Mouse (Mus musculus): ENCODE measurements at regions not wholly inside any gene's neighbourhood (a gene's known extent, or its start where the extent isn't known, plus 50 kb on each side); places are given as distances from the start of the nearest gene placed in this dataset.

DNA sequence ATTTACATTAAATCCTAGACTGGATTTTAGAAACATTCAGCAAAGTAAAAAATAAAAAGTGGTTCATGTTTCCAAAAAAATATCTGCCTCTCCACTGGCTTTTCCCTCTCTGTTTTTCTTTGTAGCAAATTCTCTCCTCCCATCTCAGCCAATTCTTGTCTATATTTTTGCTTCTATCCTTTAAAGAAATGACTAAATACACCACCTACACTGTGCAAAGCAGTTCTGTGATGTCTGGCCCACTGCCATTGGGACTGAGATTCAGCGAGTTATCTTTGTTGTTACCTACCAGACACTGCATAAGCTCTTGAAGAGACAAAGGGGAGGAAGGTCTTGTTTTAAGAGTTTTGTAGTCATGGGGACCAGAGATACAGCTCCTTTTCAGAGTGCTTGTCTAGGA, 835.8 kb upstream of the Klhl29 start:
- ATAC-seq (ENCODE audit: insufficient number of reproducible peaks, insufficient read depth, low FRiP score, low TSS enrichment, low read depth): no peak
- H3K4me3 ChIP-seq (replicated peaks): no peak overlapping the region
- H3K9ac ChIP-seq (replicated peaks): no peak overlapping the region
- H3K9me3 ChIP-seq: no peaks in the 10 kb centered on the region
- H3K4me2 ChIP-seq: no peak overlapping the region
- no peaks in the 10 kb centered on the region for H3K27me3 ChIP-seq
- no peak overlapping the region for H3K27ac ChIP-seq
- 88% methylated on average over 1 of the region's 1 CpGs for WGBS
- H3K36me3 ChIP-seq: no peaks in the 10 kb centered on the region
- H3K4me1 ChIP-seq (replicated peaks): no peaks in the 10 kb centered on the region

DNA sequence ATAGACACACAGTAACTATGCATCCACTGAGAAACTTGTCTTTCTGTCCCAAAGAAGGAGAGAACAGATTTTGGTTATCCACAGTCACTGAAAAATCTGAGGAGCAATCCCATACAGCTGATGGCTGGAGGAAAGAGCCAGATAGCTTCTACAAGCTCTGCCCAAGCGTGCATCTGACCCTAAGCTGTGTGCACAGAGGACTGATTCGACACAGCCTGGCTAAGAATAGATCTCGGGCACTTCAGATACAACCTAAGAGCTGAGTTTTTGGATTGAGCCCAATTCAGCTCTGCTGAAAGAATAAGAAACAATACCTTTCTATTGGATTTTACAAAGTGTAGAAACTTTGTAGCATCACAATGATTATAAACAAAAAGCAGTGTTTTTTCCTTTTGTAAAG, 813.8 kb upstream of the Klhl29 start:
- Histone ChIP-seq H3K36me3 (no peaks in the 10 kb centered on the region), H3K27me3 (no peaks in the 10 kb centered on the region), H3K4me1 (replicated peaks) (no peaks in the 10 kb centered on the region), H3K4me2 (no peak overlapping the region), H3K27ac (no peak overlapping the region), H3K9me3 (no peaks in the 10 kb centered on the region), H3K4me3 (replicated peaks) (no peak overlapping the region), H3K9ac (replicated peaks) (no peak overlapping the region)
- ATAC-seq (ENCODE audit: insufficient number of reproducible peaks, insufficient read depth, low FRiP score, low TSS enrichment, low read depth): no peak
- 87% methylated on average over 3 of the region's 3 CpGs for WGBS

DNA sequence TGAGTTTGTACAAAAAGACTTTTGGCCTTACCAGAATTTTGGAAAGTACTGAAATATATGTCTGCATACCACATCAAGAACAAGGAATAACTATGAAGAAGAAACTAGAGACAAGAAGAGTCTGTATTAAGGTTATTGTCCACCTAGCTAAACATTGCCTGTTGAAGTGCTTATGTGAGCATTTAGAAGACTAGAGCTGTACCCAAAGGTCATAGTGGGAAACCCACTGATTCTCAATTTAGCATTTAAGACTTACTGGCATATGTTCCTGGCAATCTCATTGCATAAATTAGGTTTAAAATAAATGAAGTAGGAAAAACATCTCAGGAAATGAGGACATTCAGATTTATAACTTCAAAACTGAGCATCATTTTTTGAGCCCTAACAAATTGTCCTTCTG, 793.3 kb upstream of the Klhl29 start:
- Histone ChIP-seq H3K9ac (replicated peaks) (no peak overlapping the region), H3K27ac (no peak overlapping the region), H3K4me3 (replicated peaks) (no peak overlapping the region), H3K36me3 (no peaks in the 10 kb centered on the region), H3K9me3 (no peaks in the 10 kb centered on the region), H3K4me1 (replicated peaks) (no peaks in the 10 kb centered on the region), H3K27me3 (no peaks in the 10 kb centered on the region), H3K4me2 (no peak overlapping the region)
- ATAC-seq (ENCODE audit: insufficient number of reproducible peaks, insufficient read depth, low FRiP score, low TSS enrichment, low read depth): no peak

DNA sequence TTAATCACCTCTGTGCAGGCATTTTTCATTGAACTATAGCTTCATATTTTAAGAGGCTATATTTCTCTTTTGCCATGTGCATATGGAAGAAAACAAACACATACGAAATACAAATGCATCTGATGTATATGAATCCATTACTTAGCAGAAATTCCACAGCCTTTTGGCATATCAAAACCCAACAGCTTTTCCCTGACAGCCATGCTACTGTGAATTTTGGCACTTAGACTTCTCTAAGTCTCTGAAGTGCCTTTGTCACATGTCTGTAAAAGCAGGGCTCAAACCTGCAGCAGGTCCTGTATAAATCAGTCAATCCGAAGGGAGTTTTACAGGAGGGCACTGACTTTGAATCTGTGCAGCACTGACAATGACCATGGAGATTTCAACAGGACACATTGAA, 778.8 kb upstream of the Klhl29 start:
- Histone ChIP-seq H3K27me3 (no peaks in the 10 kb centered on the region), H3K36me3 (no peaks in the 10 kb centered on the region), H3K4me3 (replicated peaks) (no peak overlapping the region), H3K9me3 (no peaks in the 10 kb centered on the region), H3K9ac (replicated peaks) (no peak overlapping the region), H3K4me2 (no peak overlapping the region), H3K27ac (no peak overlapping the region), H3K4me1 (replicated peaks) (no peaks in the 10 kb centered on the region)
- no peak for ATAC-seq (ENCODE audit: insufficient number of reproducible peaks, insufficient read depth, low FRiP score, low TSS enrichment, low read depth)
- 70% methylated on average over 2 of the region's 2 CpGs for WGBS

DNA sequence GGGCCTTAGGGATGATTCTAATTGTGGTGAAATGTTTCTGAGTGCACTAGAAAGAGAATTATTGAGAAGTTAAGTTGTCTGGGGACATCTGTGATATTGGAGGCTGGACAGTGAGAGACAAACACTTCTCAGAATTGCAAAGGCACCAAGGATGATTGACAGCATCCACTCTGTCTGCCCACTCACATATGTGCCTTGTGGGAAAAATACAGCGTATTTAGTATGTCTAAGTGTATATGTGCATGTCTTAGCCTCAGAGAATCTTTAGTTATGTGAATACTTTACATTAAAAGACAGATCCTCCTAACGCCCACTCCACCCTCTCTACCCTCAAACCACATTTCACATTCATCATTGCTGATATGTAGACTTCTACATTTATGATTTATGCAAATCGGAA, 776.0 kb upstream of the Klhl29 start:
- 85% methylated on average over 3 of the region's 3 CpGs for WGBS
- H3K4me1 ChIP-seq (replicated peaks): no peaks in the 10 kb centered on the region
- no peak overlapping the region for H3K4me3 ChIP-seq (replicated peaks)
- no peak overlapping the region for H3K27ac ChIP-seq
- no peak for ATAC-seq (ENCODE audit: insufficient number of reproducible peaks, insufficient read depth, low FRiP score, low TSS enrichment, low read depth)
- no peaks in the 10 kb centered on the region for H3K27me3 ChIP-seq
- H3K9ac ChIP-seq (replicated peaks): no peak overlapping the region
- H3K4me2 ChIP-seq: no peak overlapping the region
- H3K36me3 ChIP-seq: no peaks in the 10 kb centered on the region
- H3K9me3 ChIP-seq: no peaks in the 10 kb centered on the region

DNA sequence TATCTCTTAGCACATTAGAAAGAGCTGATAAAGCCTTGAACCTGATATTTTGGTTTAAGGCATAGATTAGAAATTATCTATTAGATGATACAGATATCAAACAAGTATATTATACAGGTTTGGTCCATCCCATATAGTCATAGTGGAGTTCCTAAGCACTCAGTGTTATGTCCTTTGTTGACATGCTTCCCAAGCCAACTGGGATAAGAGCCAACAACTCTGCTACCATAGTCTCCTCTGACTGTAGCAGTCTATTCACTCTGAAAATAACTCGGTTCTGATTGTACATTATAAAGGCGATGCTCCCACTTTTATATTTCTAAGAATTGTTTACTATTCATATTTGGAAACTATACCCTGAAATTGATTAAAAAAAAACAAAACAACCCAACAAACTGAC, 757.0 kb upstream of the Klhl29 start:
- ATAC-seq (ENCODE audit: insufficient number of reproducible peaks, insufficient read depth, low FRiP score, low TSS enrichment, low read depth): no peak
- Histone ChIP-seq H3K9ac (replicated peaks) (no peak overlapping the region), H3K9me3 (no peaks in the 10 kb centered on the region), H3K4me3 (replicated peaks) (no peak overlapping the region), H3K27me3 (no peaks in the 10 kb centered on the region), H3K27ac (no peak overlapping the region), H3K36me3 (no peaks in the 10 kb centered on the region), H3K4me1 (replicated peaks) (no peaks in the 10 kb centered on the region), H3K4me2 (no peak overlapping the region)
- WGBS: 84% methylated on average over 2 of the region's 2 CpGs

GRCm38 (mm10) chr12:6119557-6119956, 744.1 kb upstream of the Klhl29 start:
- no peak overlapping the region for H3K27ac ChIP-seq
- H3K9ac ChIP-seq (replicated peaks): no peak overlapping the region
- H3K27me3 ChIP-seq: no peaks in the 10 kb centered on the region
- WGBS: 75% methylated on average over 3 of the region's 3 CpGs
- no peaks in the 10 kb centered on the region for H3K9me3 ChIP-seq
- no peaks in the 10 kb centered on the region for H3K36me3 ChIP-seq
- no peak overlapping the region for H3K4me2 ChIP-seq
- no peaks in the 10 kb centered on the region for H3K4me1 ChIP-seq (replicated peaks)
- no peak overlapping the region for H3K4me3 ChIP-seq (replicated peaks)
- ATAC-seq (ENCODE audit: insufficient number of reproducible peaks, insufficient read depth, low FRiP score, low TSS enrichment, low read depth): no peak

DNA sequence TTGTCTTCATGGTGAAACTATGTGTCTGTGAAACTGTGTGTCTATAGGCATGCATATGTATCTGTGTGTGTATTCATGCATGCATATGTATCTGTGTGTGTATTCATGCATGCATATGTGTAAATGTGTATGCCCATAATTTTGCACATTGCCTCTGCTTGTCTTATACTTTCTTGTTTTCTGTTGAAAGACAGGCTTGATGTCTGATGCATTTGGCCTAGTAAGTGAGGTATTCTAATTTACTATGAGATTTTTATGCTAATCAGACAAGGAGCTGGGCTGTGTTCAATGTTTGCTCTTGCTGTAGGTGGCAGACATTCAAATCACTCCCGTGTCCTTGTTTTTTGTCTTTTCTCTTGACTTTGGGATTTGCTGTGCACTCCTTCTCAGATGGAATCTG, 739.8 kb upstream of the Klhl29 start:
- no peak for ATAC-seq (ENCODE audit: insufficient number of reproducible peaks, insufficient read depth, low FRiP score, low TSS enrichment, low read depth)
- Histone ChIP-seq H3K27ac (no peak overlapping the region), H3K27me3 (no peaks in the 10 kb centered on the region), H3K4me3 (replicated peaks) (no peak overlapping the region), H3K4me2 (no peak overlapping the region), H3K9me3 (no peaks in the 10 kb centered on the region), H3K9ac (replicated peaks) (no peak overlapping the region), H3K4me1 (replicated peaks) (no peaks in the 10 kb centered on the region), H3K36me3 (no peaks in the 10 kb centered on the region)
- WGBS: 82% methylated on average over 1 of the region's 1 CpGs

DNA sequence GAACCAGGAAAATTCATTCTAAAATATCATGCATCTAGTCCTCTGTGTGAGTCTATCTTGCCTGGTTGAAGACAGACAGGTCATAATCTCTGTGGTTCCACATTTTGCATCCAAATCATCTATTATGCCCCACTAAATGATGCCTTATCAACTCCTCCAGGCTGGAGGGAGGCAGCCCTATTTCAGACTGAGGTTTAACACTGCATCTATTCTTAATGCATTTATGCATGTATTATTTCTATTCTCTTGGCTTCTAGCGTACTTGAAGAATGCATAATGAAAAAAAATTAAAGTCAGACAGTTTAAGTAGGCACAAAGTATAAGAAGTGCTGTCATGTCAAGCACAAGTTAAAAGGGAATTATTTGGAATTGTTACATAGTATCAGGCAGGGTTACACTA, 721.8 kb upstream of the Klhl29 start:
- Histone ChIP-seq H3K9me3 (no peaks in the 10 kb centered on the region), H3K4me3 (replicated peaks) (no peak overlapping the region), H3K27ac (no peak overlapping the region), H3K4me1 (replicated peaks) (no peaks in the 10 kb centered on the region), H3K36me3 (no peaks in the 10 kb centered on the region), H3K9ac (replicated peaks) (no peak overlapping the region), H3K4me2 (no peak overlapping the region), H3K27me3 (no peaks in the 10 kb centered on the region)
- ATAC-seq (ENCODE audit: insufficient number of reproducible peaks, insufficient read depth, low FRiP score, low TSS enrichment, low read depth): no peak
- WGBS: 74% methylated on average over 1 of the region's 1 CpGs

DNA sequence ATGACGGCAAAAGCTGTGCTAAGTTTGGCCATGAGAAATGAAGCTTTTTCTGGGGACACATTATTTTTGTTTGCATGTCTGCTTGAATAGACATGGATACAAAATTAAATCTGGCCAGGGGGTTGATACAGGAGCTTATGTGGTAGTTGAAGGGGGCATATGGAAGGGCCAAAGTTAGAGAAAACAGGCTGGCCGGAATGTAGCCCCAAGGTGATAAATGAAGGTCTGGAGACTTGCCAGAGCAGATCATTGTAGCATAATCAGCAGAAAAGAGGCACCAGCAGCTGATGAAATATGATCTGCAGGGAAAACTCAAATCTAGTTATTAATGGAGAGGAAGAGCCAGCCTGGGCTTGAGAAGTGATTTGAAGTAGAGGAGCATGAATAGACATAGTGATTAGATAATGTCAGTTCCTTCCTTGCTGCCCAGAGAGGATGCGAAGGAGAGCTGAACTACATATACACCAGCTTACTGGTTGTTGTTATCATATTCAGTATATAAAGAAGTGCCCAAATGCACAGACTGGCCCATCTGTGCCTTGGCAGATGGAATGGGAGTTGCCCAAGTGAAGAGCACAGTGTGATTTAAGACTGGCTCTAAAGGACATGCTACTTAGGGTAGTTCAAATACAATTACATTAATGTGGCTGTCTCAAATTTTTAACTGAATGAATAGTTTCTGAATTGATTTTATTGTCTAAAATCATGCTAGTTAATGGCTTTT, 712.3 kb upstream of the Klhl29 start:
- 51% methylated on average over 3 of the region's 3 CpGs for WGBS

DNA sequence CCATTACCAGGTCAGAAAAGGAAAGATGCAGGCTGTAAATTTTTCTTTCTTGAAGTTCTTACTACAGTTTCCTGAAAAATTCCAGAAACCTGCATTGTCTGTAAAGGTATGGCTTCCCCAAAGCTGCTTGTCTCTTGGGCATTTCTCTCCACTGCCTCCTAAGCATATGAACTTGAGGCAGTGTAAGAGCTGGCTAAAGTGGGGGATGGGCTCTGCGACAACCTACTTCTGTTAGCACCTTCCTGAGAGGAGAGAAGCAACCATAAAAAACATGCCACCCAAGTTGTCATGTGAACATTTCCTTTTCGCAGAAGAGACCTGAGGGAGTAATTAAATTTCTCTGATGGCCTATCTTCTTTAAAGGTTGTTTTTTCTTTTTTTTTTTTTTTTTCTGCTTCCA, 711.6 kb upstream of the Klhl29 start:
- H3K36me3 ChIP-seq: no peaks in the 10 kb centered on the region
- H3K4me1 ChIP-seq (replicated peaks): peaks cover 4% of the 10 kb centered on the region
- H3K27me3 ChIP-seq: no peaks in the 10 kb centered on the region
- 9% methylated on average over 2 of the region's 2 CpGs for WGBS
- no peak overlapping the region for H3K27ac ChIP-seq
- no peak for ATAC-seq (ENCODE audit: insufficient number of reproducible peaks, insufficient read depth, low FRiP score, low TSS enrichment, low read depth)
- H3K4me3 ChIP-seq (replicated peaks): no peak overlapping the region
- H3K9me3 ChIP-seq: no peaks in the 10 kb centered on the region
- H3K9ac ChIP-seq (replicated peaks): no peak overlapping the region
- H3K4me2 ChIP-seq: no peak overlapping the region

More for the DNA sequence above, 712.3 kb upstream of the Klhl29 start:
- H3K36me3 ChIP-seq: no peaks in the 10 kb centered on the region
- no peak overlapping the region for H3K4me3 ChIP-seq (replicated peaks)
- H3K9me3 ChIP-seq: no peaks in the 10 kb centered on the region
- H3K4me2 ChIP-seq: no peak overlapping the region
- no peak overlapping the region for H3K27ac ChIP-seq
- ATAC-seq (ENCODE audit: insufficient number of reproducible peaks, insufficient read depth, low FRiP score, low TSS enrichment, low read depth): no peak
- no peaks in the 10 kb centered on the region for H3K27me3 ChIP-seq
- peaks cover 4% of the 10 kb centered on the region for H3K4me1 ChIP-seq (replicated peaks)
- H3K9ac ChIP-seq (replicated peaks): no peak overlapping the region

DNA sequence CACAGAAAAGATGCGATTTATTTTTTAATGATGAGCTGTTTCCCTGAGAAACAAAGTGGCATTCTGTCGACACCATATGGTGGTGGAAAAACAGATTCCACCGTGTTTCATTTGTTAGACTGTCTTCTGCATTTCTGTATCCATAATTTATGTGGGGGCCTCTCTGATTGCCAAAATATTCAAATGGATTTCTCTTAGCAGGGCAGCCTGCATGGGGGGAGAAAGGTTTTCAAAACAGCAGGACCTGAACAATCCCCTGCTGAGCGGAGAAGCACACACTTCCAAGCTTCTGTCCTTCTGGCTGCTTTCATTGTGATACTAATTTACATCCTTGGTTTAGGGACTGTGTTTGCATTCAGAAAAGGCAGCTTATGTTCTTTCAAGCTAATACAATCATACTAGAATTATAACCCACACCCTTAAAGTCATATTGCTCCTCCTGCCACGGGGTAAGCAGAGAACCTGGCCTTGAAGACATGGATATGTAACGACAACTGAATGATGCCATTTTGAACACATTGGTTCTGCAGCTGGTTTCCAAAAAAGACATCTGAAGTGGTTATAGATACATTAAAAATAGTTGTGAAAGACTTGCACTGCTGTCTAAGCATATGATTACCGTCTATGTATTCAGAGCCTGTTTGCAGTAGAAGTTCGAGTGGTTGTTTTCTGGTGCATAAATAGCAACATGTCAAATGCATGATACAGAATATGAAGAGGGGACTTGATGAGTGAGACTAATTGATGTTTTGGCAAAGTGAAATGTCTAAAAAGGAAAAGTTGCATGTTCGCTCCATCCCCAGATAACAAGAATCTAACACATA, 671.6 kb upstream of the Klhl29 start:
- Histone ChIP-seq H3K4me2 (no peak overlapping the region), H3K27me3 (no peaks in the 10 kb centered on the region), H3K4me3 (replicated peaks) (no peak overlapping the region), H3K27ac (no peak overlapping the region), H3K4me1 (replicated peaks) (no peaks in the 10 kb centered on the region), H3K36me3 (no peaks in the 10 kb centered on the region), H3K9ac (replicated peaks) (no peak overlapping the region), H3K9me3 (no peaks in the 10 kb centered on the region)
- 75% methylated on average over 9 of the region's 9 CpGs for WGBS
- ATAC-seq (ENCODE audit: insufficient number of reproducible peaks, insufficient read depth, low FRiP score, low TSS enrichment, low read depth): no peak

Measured in limb, embryonic 12.5 days (tissue).